Mouse (Mus musculus): ENCODE results near the gene Selenon. TPM values are rescaled to one million over a fixed set of nuclear protein-coding genes. Genes with fewer than 3 reads are reported as not detected.

The Selenon gene
- total RNA-seq, 2 experiments from 2014 or later: 19.6 to 21.2 TPM

DNA sequence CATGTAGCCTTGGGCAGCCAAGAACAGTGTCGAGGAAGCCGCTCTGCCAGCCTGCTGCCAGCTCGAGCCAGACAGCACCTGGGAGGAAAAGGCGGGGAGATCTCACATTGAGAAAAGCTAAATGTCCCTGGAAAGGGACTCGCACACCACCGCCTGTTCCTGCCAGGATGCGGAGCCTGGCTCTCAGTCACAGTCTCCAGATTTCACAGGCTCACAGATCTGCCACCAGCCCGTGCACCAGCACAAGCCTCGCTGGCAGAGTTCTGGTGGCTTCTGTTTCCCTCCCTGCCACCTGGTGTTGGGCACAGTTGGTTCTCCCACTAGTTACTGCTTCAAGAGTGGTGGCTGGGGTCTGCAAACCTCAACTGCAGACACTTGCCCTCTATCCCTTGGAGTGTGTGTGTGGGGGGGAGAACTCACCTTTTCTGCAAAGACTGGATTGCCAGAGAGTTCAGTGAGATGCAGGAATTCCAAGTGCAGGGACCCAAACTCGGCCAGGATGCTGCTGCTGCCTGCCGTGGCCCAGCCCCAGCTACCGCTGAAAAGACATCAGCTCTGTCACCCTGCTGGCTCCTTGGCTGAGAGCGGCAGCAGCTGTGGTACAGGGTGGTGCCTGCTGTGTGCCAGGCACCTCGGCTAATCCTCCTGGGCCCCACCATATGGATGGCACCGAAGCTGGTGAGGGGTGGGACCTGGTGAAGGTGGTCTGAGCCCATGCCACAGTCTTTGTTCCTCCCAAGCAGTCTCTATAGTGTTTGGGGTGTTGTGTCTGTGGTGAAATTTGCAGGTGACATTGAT is 28.6 kb upstream of the Selenon start:
- DNase-seq (ENCODE audit: low spot score in 2 of 2): peak; percentile 72 to 87
- intact Hi-C loops (cut with DNase I): loop anchor here (5.0 kb wide), 1 partner anchor 52 kb away; no protein-coding TSS in a partner anchor

DNA sequence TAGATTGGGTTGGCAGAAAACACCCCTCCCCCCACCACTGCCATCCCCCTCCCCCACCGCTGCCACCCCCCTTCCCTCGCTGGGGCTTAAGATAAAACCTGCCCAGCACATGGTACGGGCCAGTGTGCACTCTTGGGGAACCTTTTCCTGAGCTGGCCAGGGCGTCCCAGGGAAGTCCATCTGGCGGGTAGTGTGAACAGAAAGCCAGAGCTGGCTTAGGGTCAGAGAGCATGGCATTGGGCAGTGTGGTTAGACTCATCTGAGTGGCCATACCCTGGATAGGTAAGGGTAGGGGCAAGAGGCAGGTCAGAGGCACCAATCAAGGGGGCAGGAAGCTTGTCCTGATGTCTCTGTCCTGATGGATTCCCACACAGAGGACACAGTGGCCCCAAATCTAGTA is 27.7 kb upstream of the Selenon start:
- DNase-seq (ENCODE audit: low spot score in 2 of 2): no peak
- intact Hi-C loops (cut with DNase I): loop anchor here (5.0 kb wide), 1 partner anchor 53 kb away; no protein-coding TSS in a partner anchor

DNA sequence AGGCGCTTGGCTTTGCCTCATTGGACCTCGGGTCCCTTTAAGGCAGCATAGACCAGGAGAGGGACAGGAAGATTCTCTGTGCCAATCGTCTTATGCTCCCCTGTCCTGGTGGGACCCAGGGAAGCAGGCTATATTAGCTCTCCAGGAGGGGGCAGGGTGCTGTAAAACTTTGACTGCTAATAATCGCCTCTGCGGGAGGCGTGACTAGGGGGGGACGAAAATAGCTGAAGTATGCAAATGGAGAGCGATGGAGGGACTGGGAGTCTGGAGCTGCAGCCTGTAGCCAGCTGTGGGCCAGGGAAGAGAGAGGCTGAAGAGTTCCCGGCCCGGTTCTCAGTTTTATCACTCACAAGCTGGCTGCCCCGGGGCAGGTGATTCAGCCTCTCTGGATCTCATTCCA is 27.2 kb upstream of the Selenon start:
- intact Hi-C loops (cut with DNase I): no loop called here
- DNase-seq (ENCODE audit: low spot score in 2 of 2): no peak

DNA sequence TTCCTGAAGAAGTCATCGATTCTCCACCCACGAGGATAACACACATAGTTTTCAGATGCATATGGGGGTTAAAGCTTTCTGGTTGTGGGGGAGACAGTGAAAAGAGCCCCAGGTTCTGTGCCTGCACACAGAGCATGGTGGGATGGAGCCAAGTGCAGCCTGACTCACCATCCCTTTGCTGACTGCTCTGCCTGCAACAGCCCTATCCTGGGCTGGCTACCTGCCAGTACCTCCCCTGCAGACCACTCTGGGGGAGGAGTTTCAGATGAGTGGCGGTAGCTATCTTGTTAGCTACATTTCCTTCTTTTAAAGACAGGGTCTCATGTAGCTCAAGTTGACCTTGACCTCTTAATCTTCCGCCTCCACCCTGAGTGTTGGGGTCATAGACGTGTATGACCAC is 26.4 kb upstream of the Selenon start:
- DNase-seq (ENCODE audit: low spot score in 2 of 2): no peak
- intact Hi-C loops (cut with DNase I): no loop called here

DNA sequence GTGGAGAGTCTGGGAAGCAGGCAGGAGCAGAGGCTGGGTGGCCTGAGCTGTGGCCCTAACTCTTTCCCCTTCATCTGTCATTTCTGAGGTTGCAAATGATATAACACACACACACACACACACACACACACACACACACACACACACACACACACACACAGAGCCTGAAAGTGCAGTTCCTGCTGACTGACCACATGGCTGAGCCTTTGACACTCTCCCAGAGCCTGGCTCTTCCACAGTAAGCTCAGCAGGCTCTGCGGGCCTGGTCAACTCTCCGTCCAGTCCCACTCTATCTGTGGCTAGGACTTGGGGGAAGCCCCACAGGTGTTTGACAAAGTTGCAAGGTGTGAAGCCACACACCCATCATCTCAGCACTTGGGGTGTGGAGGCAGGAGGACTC is 25.3 kb upstream of the Selenon start:
- DNase-seq (ENCODE audit: low spot score in 2 of 2): no peak
- intact Hi-C loops (cut with DNase I): no loop called here

DNA sequence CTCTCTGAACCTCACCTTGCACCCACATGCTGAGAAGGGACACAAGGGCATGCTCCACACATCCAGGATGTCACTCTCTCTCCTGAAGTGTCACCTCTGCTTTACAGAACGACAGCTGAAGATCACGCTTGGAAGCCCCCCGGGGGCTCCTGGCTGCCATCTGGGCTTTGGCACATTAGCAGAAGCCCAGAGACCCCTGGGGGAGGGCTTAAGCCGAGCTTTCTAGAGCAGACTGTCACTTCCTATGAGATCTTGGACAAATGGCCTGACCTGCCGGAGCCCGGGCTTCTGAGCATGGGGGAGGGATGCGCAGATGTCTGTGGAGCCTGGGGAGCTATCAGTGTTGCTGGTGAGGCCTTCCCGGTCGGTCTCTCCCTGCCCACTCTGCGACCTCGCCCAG is 23.5 kb upstream of the Selenon start:
- intact Hi-C loops (cut with DNase I): no loop called here

DNA sequence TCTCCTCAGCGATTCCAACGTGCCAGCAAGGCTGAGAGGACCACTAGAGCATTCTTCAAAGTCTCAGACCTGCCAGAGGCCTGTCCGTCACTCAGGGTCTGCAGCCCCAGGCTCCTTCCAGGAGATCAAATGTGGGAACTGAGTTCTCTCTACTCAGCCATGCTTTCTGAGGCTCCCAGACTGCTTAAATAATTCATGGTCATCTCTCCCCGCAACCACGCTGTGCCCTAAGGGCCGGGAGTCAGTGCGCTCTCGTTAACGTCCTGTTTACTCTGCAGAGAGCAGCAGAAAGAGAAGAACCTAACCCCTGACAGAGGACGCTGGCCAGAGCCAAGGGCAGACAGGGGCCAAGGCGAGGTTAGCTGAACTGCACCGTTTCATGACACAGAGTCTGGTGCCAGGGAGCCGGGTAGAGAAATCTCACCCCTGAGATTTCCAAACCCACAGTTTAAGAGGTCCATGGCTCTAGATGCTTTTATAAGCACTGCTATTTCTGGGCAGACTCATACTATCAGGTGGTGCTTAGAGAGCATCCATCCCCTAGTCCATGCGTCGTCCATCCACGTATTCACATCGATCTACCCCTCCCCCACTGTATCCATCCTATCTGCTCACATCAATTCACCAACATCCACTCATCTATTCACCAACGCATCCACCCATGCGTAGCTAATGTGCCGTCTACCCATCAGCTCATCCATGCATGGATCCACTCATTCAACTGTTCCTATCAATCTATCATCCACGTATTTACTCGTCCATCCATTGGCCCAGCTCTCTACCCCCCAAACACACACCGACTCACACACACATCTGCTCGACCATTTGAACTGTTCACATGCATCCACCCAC is 20.7 kb upstream of the Selenon start:
- intact Hi-C loops (cut with DNase I): no loop called here

More for the DNA sequence above, 23.5 kb upstream of the Selenon start:
- no peak for DNase-seq (ENCODE audit: low spot score in 2 of 2)

DNA sequence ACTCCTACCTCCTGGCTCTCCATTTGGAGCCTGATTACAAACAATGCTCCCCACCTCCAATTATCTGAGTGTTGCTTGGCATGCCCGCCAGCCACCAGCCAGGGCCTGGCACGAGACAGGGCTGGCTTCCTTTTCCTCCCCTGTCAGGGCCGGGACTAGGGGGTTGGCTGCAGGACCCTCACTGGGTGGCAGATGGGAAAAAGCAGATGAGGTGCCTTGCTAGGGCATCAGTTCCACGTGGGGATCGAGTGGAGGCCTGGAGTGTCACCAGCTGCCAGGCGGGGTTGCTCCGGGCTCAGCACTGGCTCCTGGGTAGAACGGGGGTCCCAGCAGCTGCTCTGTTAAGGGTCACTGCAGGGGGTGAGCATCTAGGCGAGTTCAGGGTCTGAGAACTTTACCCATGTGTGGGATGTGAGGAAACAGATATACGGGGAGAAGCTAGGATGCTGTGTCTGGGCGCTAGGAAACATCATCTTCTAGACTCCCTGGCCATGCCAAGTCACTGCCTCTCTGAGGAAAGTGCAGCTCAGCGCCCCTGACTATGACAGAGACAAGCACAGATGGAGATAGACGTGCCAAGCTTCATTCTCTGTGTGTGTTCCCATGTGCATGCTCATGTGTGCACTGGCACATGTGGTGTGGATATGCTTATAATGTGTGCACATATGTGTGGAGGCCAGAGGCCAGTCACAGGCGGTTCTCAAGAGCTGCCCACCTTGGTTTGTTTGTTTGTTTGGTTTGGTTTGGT is 18.9 kb upstream of the Selenon start:
- intact Hi-C loops (cut with DNase I): no loop called here
- DNase-seq (ENCODE audit: low spot score in 2 of 2): no peak

More for the DNA sequence above, 20.7 kb upstream of the Selenon start:
- no peak for DNase-seq (ENCODE audit: low spot score in 2 of 2)

DNA sequence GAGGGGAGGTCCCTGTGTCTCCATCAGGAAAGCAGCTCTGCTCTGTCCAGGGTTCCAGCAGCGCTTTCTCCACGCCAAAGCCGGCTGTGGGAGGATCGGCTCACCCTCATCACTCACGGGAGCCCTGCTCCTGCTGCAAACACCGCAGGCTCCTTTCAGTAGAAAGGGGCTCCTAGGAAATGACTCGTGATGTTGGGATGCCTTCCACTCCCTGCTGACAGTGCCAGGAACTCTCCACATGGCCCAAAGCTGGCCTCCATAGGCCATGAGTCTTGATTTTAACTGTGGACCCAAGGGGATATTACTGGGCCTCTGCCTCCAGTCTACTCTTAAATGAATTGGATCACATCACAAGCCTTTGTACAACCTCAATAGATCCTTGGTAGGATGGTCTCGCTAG is 17.9 kb upstream of the Selenon start:
- intact Hi-C loops (cut with DNase I): no loop called here
- DNase-seq (ENCODE audit: low spot score in 2 of 2): no peak

DNA sequence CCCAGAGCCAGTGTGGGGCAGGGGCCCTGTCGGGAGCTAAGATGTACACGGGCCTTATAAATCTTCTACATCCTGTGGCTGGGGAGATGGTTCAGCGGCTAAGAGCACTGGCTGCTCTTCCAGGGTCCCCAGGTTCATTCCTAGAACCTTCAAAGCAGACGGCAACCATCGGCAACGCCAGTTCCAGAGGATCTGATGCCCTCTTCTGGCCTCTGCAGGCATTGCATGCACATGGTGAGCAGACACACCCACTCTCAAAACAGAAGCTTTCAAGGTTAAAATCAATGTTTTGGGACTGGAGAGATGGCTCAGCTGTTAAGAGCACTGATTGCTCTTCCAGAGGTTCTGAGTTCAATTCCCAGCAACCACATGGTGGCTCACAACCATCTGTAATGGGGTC is 17.2 kb upstream of the Selenon start:
- intact Hi-C loops (cut with DNase I): no loop called here
- no peak for DNase-seq (ENCODE audit: low spot score in 2 of 2)

DNA sequence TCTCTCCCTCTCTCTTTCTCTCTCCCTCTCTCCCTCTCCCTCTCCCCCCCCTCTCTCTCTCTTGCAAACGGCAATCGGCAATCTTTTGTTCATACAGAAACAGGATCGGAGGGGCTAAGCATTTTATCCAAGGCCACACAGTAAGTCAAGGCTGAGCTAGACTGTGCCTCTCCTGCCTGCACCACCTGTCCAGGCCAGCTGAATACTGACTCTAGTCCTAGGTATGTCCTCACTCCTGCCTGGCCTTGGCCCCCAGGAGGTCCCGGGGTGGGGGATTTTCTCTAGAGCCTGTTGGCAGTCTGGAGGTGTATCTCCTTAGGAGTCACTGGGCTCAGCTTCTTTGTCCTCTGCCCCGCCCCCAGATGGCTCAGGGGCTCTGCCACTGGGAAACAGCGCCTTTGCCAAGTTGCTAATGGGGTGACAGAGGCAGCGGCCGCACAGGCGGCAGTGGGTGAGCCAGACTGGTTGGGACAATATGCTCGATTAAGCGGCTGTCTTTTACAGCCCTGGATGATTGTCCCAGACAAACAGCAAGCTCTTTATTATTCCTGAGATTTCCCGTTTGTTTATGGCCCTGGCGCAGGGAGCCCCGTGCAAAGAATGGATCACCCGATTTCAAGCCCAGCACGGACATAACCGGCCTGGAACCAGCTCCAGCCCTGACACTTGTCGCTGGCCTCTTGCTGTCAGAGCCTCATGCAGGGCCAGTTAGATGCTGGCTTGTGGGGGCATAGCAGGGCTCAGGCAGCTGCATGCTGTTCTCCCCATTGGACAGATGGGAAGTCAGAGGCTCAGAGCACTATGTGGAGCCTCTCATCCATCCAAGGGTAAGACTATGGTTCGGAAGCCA is 15.6 kb upstream of the Selenon start:
- DNase-seq (ENCODE audit: low spot score in 2 of 2): no peak
- intact Hi-C loops (cut with DNase I): no loop called here

DNA sequence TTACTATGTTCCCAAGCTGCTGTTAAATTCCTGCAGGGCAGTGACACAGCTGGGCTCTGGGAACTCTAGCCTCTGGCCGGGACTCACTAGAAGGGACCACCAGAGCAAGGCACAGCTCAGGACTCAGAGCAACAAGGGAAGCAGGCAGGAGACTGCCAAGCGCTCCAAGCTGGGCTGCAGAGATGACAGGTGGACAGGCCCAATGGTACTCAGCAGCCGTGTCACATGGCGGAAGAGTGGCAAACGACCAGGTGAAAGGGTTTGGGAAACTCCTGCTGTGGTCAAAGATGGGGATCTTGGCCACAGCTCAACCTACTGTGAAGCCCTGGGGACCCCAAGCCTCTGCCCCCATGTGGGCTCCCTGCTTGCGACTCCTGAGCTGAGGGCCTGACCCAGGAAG is 12.1 kb upstream of the Selenon start:
- DNase-seq (ENCODE audit: low spot score in 2 of 2): no peak
- intact Hi-C loops (cut with DNase I): no loop called here

DNA sequence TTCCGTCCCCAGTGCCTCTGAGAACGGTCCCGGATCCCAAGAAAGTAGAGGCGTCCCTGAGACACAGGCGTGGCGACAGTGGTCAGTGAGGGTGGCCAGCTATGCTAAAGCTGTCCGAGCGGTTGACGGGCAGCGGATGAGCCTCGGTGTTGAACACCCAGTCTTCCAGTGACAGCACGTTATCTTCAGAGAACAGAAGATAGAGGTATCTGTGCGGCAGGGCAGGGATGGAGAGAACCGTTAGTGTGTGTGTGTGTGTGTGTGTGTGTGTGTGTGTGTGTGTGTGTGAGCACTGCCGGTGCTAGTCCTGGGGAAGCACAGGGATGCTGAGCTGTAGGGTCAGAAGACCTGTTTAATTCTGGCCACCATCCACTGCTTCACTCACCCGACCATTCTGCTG is 11.7 kb upstream of the Selenon start:
- intact Hi-C loops (cut with DNase I): no loop called here
- no peak for DNase-seq (ENCODE audit: low spot score in 2 of 2)

DNA sequence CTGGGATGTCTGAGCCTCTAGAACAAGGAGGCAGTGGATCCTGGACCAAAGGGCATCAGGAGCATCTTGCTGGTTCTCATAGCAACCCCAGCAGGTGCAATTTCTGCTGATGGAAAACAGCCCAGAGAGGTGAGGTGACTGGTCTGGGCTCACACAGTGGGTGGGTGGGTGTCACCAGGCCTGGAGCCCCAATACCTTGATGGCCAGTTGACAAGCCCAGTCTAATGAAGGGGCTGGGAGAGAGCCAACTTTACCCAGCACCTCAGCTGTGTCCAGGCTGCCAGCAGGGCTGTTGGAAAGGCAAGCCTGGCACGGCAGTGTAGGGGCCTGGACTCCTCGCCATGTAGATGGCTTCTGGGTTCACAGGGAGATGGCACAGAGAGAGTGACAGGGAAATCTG is 10.0 kb upstream of the Selenon start:
- no peak for DNase-seq (ENCODE audit: low spot score in 2 of 2)
- intact Hi-C loops (cut with DNase I): no loop called here

DNA sequence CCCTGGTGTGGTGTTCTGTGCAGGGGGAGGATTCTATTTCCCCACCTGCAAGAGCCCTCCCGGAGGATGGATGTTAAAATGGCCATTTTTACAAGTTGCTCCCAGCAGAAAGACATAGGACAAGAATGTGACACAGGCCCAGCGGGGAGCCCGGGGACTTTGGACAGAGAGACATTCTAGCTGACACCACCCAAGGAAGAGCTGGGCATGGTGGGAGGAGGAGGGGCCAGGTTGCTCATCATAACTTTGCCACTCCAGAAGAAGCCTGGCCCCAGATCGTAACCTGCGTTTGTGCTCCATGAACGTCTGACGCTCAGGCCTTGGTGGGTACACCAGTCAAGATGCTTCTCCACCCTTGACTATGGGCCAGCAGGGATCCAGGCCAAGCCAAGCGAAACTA is 8.7 kb upstream of the Selenon start:
- no peak for DNase-seq (ENCODE audit: low spot score in 2 of 2)
- intact Hi-C loops (cut with DNase I): no loop called here

DNA sequence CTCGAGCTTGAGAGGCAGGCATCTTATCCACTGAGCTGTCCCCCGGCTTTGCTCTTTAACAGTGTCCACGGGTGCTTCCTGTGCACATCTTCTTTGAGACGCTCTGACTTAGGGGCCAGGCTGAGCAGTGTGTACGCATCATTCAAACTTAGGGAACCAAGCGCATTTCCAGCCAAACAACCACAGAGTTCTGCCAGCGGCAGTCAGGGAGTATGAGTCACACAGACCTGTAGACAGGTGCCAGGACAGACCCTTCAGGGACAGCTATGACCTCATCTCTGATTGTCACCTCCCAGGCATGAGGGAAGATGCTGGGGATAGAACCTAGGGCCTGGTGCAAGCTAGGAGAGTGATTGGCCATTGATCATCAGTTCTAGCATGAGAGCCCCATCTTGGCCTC is 7.2 kb upstream of the Selenon start:
- intact Hi-C loops (cut with DNase I): no loop called here

DNA sequence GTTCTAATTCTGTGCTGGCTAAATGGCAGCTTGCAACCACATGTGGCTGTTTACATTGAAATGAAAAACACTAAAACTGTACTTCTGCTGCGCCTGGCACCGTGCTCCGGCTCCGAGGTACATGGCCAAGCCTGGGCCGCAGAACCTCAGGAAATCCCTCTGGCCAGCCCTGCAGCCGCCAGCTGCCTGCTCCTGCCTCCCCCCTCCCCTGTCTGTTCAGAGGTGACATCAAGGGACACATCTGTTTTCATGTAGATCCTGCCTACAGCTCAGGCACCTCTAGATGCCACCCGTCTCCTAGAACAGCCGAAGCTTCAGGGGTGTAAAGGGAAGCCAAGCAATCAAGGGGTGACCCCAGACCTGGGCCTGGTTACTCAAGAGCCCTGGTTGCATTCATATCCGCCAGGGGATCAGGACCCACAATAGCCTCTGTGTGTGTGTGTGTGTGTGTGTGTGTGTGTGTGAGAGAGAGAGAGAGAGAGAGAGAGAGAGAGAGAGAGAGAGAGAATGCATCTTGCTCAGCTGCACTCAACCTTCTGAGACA is 6.7 kb upstream of the Selenon start:
- intact Hi-C loops (cut with DNase I): no loop called here
- DNase-seq (ENCODE audit: low spot score in 2 of 2): no peak

More for the DNA sequence above, 7.2 kb upstream of the Selenon start:
- DNase-seq (ENCODE audit: low spot score in 2 of 2): no peak

DNA sequence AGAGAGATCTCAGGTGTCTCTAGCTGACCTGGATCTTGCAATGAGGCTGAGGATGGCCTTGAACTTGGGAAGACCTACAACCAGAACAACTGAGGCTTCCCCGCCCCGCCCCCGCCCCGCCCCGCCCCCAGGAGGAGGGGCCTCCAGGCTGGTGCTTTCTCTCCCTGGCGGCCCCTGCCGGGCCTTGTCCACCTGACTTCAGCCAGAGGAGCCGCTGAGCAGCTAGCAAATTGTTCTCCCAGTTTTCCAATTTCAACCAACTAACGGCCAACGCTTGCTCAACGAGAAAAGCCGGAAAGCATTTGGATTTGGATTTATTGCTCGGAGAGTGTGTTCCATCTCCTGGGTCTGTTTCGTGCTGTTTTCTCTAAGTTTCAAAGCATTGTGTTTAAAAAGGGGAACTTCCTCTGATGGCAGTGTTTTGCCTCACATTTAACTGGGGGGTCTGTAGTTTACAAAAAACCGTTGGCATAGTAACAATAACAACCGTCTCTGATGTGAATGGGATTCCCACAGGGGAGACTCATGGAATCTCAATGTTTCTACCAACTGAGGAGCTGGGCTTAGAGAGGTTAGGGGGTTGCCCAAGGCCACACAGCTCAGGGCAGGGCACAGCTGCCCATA is 5.8 kb upstream of the Selenon start:
- no peak for DNase-seq (ENCODE audit: low spot score in 2 of 2)
- intact Hi-C loops (cut with DNase I): no loop called here
